Mouse (Mus musculus) cerebellum, adult 18-20 months (tissue): Measurements from ENCODE around the gene Gnai2.
A peak's percentile ranks its signal among the peaks of the same experiment; 100 is the strongest.

ENCODE experiments used
- DNase-seq, 2 experiments: peaks; one replicate each; pipeline ENCODE4 v3.0.0; 2021

Gnai2 gene

DNA sequence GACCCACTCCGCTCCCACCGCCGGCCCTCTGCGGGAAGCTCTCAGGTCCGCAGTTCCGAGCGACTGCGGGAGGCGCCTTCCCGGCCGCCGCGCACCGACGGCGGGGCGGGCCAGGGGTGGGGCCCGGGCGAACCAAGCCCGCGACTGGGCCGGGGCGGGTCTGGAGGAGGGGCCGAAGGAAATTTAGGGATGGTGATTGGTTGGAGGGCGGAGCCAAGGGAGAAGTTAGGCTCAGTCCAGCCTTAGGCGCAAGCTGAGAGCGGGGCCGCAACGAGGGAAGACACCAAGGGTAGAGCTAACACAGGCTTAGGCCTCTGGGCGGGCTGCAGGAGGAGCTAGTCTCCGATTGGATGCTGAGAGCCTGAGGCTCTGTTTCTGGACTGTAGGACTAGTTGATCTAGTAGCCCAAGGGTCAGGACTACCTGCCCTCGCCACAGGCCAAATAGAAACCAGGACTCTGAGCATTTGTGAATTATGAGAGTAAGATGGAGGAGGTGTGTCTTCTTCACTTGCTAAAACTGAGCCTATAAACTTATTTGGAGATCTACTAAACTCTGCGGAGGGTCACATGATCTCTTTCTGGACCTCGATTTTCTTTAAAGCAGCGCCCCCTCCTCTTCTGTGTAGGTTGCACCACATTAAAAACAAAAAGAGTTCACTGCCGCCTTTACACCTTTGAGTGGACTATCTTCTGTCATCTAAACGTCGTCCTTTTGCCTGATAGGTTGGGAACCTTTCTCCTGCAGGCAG, at the start of gene Gnai2:
TSS of gene Gnai2 (minus strand) at position 89 of the 750 bp plus-strand sequence.
- peak; percentile 94 to 98 for DNase-seq

DNA sequence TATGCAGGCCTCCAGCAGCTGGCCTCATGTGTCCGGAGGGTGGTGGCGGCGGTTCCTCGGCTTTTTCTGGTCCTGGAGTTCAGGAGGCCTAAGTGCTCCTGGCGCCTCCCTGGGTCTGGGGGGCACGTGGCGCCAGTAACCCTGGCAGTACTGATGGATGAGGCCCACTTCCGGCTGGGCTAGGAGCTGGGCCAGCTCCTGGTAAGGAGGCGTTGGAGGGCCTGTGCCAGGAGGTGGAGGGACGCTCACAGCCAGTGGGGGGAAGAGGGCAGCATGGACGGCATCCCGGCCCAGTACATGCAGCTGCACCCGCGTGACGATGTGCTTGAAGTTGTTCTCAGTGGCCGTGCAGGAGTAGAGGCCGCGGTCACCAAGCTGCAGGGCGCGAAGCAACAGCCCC, 47.2 kb upstream of the Gnai2 start:
- DNase-seq, result no peak

DNA sequence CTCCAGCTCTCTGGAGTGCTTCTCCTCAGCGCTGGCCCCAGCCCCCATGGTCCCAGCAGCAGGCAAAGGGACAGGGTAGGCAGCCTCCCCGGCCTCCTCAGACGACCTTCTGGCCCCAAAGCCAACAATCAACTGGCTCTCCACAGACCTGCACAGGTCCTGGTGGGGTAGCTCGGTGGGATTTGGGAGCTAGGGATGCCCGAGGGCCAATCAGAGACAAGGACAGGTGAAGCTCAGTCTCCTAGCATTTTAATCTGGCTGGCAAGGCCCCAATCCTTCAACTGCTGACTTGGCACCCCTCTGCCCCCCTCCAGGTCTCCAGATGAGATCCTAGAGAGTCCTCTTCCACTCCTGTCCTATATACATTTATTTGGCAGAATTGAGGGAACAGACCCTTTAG, 44.3 kb upstream of the Gnai2 start, which contains the start of gene Gnat1:
TSS of gene Gnat1 (minus strand) at position 212 of the 400 bp plus-strand sequence.
- DNase-seq, result no peak

DNA sequence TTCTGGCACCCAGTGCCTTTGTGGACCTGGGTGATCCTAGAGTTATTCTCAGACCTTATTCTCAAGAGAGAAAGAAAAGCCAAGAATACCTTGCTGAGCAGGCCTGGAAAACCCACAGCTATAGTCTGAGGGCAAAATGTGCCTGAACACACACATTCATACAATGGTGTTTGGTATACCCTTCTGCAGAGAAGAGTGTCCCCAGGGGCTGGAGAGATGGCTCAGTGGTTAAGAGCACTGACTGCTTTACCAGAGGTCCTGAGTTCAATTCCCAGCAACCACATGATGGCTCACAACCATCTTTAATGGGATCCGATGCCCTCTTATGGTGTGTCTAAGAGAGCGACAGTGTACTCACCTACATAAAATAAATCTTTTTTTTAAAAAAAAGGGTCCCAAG, 43.7 kb upstream of the Gnai2 start:
- no peak for DNase-seq

DNA sequence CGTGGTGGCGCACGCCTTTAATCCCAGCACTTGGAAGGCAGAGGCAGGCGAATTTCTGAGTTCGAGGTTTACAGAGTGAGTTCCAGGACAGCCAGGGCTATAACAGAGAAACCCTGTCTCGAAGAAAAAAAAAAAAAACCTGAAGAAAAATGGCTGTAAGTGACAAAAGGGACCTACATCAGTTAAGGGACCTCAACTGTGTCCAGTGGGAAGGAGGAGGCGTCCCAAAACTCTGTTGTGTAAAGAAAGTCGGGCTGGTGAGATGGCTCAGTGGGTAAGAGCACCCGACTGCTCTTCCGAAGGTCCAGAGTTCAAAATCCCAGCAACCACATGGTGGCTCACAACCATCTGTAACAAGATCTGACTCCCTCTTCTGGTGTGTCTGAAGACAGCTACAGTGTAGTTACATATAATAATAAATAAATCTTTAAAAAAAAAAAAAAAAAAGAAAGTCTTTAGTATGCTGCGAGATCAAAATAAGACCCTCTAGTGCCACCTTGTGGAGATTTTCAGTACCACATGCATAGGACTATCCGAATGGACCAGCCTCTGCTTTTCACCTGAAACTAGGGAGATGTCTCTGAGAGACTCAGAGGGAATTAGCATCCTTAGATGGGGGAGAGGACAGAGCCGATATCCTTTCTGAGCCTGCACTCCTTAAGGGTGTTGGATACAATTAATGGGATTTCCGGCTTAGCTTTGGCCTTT, 42.8 kb upstream of the Gnai2 start:
- DNase-seq, result peak; percentile 81 to 86

DNA sequence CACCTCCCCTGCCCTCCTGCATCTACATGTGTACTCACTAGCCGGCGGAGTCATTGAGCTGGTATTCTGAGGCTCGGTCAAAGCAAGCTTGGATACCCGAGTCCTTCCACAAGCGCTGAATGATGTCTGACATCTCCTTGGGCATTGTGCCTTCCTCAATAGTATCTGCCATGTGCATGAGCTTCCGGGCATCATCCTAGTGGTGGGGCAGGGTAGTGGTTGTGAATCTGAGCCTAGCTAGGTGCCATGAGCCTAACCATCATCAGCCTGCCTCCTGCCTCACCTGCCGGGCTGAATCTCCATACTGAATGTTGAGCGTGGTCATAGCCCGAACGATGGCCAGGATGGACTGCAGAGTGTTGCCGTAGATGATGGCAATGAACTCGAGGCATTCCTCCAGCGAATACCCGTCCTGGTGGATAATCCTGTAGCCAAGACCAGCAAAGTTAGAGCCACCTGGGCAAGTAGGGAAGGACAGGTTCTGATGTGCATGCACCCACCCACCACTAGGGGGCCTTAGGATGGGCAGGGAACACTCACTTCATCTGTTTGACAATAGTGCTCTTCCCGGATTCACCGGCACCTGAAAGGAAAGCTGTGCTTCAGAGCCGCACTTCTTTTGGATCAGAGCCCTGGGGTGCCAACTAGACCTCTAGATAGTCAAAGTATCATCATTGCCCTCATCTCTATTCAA, 42.1 kb upstream of the Gnai2 start:
- DNase-seq, result peak; percentile 56 to 69

DNA sequence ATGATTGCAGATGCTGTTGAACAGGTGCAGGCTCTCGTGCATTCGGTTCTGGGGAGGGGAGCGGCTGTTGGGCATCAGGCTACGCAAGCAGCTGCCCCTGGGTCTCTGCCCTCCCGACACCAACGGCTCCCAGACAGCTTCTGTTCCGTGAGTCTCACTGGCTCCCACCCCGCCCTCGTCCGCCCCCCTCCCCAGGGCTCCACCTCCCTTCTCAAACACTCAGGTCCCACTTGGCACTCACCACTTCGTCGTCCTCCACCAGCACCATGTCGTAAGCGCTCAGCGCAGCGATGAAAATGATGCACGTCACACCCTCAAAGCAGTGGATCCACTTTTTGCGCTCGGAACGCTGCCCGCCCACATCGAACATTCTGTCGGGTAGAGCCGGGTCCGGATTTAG, 41.1 kb upstream of the Gnai2 start:
- no peak for DNase-seq

DNA sequence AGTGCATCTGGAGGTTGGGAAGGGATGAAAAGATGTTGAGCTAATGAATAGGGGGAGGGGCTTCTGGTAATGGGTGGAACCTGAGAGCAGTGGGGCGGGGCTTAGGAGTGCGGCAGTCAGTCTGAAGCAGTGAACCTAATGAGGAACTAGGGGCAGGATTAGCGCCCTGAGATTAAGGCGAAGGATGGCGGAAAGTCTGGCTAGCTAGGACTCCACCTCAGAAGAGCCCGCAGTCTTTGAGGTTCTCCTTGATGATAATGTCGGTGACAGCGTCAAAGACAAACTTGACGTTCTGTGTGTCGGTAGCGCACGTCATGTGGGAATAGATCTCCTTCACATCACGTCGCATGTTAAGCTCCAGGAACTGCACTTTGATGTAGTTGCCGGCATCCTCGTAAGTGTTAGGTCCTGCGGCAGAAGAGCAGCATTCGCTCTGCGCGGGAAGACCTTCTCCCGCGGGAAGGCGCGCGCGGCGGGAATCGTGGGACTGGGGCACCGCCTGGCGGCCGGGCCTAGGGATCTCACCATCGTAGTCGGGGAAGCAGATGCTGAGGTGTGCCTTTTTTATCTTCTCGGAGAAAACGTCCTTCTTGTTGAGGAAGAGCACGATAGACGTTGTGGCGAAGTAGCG, 40.6 kb upstream of the Gnai2 start:
- peak; percentile 61 to 70 for DNase-seq

DNA sequence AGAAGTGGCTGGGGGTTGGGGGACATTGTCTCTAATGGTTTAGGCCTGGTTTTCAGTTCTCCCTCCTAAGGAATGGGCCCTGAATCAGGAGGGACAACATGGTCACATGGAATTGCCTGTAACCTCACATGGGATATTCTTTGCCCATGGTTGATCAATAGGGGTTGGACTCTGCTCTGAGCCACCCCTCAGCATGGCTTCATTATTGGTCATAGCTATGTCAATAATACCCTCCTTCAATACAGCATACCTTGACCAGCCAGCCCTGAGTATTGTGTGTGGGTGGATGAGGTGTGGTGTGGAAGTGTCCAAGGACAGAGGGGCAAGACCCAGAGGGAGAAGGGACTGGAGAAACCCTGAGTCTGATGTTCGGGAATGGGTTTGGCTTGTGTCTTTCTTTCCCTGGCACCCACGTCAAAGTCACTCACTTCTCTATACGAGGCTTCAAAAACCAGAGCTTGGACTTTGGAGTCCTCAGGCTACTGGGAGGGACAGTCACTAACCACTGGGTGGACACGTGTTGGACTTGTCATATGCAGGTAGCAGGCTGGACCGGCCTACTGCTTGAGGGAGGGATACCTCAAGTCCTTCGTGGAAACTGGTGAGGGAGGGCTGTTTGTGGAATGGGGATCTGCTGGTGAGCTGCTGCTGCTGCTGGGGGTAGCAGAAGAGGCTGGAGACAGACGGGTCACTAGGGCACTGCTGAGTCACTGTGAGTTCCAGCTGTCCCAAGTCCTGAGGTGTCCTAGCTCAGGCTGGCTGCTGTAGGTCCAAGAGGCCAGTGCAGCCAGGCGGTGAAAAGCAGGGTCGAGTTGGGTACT, 39.7 kb upstream of the Gnai2 start:
- DNase-seq, result no peak

DNA sequence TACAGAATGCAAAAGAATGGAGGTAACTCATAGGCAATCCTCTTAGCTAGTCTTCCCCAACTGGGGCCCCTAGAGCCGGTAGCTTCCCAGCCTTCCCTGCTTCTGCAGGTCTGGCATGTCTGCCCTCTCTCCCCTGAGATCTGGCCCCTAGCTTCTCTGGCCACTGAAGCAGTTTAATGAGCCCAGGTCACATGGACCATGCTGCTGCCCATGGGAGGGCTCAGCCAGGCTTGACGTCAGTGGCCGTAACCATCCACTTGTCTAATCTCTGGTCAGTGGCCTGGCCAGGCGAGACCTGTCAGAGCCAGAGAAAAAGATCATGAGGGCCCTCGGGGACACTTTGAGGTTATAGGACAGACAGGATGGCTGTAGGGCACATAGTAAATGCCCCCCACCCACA, 35.1 kb upstream of the Gnai2 start:
- no peak for DNase-seq

DNA sequence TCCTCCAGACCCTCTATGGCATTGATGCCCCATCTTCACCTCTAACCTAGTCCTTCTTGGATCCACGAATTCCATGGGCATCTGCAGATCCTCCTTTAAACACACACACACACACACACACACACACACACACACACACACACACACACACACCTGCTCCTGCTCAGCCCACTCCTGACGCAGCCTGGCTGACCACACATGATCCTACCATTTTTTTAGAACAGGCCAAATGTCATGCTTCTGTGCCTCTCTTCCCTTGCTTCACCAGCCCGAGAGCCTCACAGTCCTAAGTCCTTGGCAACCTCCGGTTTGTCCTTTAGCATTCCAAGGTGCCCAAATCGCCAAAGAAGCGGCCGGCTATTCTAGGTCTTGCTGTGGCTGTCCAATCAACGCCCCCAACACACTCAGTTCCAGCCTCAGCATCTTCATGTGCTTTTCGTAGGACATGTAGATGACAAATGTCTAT, 34.3 kb upstream of the Gnai2 start, which contains the start of gene Slc38a3:
TSS of gene Slc38a3 (minus strand) at position 51 of the 466 bp plus-strand sequence.
- no peak for DNase-seq

DNA sequence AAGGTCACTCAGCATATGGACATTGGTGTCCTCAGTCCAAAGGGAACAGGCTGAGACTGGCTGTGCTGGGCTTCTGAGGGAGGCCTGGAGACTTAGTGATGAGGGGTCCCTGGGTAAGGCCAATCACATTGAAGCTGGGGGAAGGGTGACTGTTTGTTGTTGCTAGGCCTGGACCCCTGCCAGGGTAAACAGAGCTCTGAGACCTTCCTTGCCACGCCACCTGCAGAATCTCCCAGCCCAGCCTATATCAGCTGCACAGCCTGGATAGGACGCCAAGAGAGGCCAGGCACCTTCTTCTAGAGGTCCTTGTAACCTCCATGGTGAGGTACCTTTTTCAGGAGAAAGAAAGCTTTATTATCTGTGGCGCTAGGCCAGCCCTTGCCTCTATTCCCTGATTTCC, 33.7 kb upstream of the Gnai2 start:
- DNase-seq, result no peak

DNA sequence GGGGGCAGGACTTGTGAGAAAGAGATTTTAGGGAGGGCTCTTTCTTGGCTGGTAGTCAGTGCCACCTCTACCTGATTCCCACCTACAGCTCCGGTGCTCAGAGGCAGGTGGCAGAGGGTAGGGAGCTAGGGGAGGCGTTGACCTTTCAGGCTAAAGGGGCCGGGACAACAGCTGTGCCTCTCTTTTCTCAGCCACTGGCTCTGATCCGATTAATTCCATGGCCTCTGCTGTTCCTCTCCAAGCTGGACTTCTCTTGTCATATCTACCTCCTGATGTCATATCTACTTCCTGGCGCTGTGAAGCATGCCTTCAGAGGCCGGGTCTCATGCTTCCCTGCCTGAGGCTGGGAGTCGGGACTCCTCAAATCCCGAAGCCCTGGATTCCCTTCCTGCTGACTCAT, 32.8 kb upstream of the Gnai2 start:
- DNase-seq, result no peak

DNA sequence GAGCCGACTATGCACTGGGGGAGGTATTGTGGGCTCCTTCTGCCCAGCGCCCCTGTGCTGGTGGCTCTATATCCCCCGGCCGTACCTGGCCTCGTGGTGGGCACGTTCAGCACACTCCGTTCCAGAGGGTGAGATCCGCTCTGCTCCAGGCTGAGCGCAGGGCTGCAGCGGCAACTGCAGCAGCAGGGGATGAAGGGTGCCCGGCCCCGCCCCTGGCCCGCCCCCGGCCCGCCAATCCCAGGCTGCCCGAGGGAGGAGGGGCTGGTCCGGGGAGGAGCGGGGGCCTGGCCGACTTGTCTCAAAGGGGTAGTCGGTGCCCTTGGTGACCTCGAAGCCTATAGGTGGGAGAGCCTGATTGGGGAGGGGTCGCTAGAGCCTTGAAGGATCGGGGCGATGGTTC, 32.1 kb upstream of the Gnai2 start:
- no peak for DNase-seq

DNA sequence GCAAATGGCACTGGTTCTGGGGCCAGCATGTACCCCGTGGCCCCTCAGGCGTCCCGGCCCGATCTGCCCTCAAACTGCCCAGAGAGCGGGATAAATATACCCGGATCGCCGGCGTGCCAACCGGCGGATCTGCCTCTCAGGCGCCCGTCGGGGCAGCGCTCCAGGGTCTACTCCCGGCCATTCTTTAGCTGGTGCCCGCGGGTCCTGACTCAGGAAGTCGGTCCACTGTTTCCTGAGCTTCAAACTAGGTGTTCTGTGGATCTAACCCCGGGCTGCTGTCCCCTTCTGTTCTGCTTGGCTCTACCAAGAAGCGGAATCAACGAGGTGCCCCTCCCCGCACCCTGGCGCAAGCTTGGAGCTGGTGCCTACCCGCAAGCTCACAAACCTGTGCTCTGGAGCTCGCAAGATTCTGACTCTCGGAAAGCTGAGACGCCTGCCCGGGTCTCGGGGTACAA, 31.6 kb upstream of the Gnai2 start:
- no peak for DNase-seq

DNA sequence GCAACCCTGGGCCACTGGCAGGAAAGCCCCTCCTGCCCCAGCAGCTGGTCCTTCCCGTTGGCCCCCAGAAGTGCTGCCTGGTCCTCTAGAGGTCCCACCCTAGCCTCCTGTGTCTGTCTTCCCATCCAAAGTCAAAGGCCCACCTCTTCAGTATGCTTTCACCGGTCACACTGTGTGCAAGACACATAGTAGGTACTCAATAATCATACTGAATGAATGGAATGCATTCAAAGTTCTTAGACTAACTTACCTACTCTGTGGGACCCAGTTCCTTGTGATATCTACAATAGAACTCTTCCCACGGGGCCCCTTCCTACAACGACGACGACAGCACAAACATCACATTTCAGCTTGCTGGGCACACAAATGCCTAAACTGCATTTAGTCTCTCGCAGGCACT, 30.1 kb upstream of the Gnai2 start:
- DNase-seq, result no peak

DNA sequence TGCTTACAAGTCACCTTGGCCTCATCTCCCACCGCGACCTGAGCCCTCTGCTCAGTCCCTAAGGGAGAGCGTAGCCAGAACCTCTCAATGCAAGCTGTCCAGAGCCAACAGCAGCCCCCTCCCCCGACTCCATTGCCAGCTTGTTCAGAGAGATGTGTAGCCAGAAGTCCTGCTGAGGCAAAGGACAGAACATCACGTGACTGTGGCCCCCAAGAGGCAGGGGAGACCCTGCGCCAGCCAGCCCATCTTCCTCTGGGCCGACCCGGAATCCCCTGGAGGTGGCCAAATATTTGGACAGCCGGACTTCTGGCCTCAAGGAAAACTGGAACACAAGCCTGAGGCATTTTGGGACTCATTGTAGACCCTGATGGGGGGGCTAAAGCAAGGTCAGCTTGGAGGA, 28.4 kb upstream of the Gnai2 start:
- DNase-seq, result no peak

DNA sequence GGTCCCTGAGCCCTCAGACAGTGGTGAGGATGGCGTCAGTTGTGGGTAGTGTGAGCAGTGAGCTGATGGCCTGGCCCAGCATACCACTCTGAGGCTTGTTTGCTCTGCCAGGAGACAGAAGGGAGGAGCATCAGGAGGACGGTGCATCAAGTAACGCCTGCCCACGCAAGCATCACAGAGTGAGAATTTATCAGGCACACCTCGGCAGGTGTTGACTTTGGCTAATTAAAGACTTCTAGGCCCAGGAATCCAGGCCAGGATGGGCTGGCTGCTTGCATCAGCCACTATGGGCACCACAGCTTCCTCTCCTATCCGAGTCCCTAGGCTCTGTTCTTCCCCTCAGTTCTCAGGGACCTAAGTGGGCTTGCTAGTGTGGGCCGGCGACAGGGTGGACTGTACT, 27.2 kb upstream of the Gnai2 start:
- DNase-seq, result no peak

DNA sequence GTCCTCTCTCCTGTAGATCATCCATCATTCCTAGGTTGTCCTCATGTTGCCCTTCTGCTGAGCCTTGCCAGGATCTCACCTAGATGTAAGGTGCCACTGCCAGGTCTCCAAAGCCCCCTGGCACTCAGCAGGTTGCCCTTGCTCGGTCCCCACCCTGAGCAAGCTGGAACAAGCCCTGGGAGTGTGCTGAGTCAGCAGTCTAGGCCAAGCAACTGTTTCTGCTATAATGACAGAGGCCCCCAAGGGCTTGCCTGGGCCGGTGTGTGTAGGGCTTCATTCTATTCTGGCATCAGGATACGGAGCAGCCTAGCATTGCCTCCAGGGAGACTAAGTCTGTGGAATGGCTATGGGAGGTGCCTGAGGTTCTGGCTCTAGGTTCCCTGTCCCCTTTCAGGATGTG, 25.6 kb upstream of the Gnai2 start:
- DNase-seq, result no peak

DNA sequence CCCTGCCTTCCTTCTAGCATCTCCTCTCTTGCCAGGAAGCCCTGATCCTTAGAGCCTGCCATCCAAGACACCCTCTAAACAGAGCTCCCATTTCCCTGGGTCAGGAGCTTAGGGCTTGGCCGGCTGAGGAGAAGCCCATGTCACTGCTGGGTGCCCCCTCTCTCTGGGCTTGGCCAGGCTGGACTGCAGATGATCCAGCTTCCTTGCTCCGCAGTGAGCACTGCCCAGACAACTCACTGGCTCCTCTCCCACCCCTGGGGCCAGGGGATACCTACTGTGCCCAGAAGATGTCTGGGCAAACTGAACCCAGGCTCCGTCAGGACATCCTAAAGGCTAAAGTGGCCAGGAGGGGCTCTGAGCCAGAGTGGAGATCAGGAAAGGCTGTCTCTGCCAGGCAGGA, 24.8 kb upstream of the Gnai2 start:
- peak in 1 of 2 experiments; percentile 28 for DNase-seq

DNA sequence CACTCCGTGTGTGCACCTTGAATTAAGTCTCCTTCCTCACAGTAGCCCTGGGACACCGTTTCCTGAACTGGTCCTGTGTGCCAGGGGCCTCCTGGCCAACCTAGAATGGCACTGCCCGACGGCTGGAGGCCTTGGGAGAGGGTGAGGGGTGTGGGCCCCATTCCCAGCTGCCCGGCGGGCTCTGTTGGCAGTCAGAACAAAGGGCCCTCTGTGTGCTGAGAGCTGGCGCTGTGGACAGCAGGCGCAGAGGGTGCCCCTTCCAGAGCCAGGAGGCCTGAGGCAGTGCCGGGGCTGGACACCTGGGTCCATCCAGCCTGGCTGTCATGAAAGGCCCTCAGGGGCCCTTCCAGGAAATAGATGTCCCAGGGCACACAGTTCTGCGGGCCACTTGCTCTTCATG, 24.4 kb upstream of the Gnai2 start:
- peak; percentile 23 to 38 for DNase-seq

DNA sequence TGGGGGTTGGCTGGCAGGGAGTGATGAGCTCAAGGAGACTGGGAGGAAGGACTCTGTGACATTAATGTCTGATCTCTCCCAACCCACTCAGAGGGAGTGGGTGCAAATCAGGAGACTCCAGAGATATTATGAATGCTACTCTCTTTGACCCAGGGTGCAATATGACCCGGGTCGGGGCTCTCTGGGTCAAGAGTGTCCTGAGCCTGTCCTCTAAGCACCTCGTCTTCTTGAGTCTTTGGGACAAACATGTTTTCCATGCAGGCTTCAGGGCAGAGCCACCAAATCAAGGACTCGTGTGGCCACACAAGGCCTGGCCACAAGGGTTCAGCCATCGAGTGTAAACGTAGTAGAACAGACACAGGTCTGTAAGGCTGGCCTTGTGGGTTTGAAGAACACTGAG, 22.9 kb upstream of the Gnai2 start:
- no peak for DNase-seq
